Mouse (Mus musculus) left cerebral cortex, postnatal 4 days (tissue): ENCODE results near the gene Rbm43. TPM values are rescaled to one million over a fixed set of nuclear protein-coding genes. Genes with fewer than 3 reads are reported as not detected.

Experiments
- DNase-seq: peaks from one replicate; pipeline ENCODE4 v3.0.0-alpha.2; 2022
- intact Hi-C: fragments of 180-260 bp; cut with DNase I; formaldehyde crosslinking; loops from one replicate; pipeline ENCODE4 v1.15.1; 2025
- total RNA-seq, 2 experiments: library from RNA; stranded (reverse); gene quantifications; 2 replicates each; pipeline ENCODE4 v1.2.3; 2021

The Rbm43 gene
- total RNA-seq: 10 to 100 TPM; 14.5 to 15.3 TPM

DNA sequence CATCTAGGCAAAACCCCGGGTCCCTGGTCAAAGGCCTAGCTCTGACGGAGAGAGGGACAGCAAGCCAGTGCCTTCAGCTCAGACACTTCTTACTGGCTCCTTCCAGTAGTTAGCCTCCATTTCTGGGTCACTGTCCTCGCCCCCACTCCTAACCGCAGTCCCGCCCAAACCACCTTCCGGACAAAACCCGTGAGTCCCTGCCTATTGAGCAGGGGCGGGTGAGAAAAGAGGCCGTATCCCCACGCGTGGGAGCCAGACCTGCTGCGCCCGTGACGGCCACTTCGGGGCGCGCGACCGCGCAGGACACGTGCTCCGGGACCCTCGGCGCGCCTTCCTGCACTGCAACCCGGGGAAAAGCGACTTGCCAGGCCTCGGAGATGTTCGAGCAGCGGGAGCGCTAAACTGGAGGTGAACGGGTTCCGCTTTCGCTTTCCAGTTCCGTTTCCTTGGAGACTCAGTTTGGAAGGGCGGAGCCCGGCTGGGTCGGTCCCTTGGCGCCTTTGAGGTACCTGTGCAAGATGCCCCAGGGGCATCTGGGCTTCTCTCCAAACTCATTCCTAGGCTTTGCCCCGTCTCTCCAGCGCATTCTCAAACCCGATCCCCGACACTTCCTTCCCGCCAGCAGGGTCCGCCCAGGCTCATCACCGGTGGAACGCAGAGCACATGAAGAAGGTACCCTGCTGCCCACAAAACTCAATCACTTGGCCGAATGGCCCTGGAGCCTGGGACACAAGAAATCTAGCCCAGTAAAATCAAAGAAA lies at the start of gene Rbm43:
TSS of gene Rbm43 (minus strand) at position 590 of the 761 bp plus-strand sequence.
- intact Hi-C loops: loop anchor here (10.0 kb wide), 1 partner anchor 140 kb away; the partner anchor contains the start of gene Rif1
- DNase-seq: peak; percentile 72

DNA sequence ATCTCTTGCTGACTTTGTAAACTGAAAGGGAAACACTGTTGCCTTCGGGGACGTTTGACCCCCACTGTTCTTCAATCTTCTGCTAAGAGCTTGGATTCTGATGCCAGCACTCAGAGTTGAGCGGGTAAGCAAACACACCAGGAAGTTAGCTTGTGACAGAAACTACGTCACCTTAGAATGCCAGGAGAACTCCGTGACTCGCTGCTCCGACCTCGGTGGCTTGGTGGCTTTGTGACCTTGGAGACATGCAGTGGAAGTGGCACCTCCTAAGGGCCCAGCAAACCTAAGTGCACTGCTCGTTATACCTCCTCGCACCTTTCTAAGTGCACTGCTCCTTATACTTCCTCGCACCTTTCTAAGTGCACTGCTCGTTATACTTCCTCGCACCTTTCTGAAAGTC lies 47.3 kb upstream of the Rbm43 start:
- intact Hi-C loops: no loop called here
- no peak for DNase-seq

DNA sequence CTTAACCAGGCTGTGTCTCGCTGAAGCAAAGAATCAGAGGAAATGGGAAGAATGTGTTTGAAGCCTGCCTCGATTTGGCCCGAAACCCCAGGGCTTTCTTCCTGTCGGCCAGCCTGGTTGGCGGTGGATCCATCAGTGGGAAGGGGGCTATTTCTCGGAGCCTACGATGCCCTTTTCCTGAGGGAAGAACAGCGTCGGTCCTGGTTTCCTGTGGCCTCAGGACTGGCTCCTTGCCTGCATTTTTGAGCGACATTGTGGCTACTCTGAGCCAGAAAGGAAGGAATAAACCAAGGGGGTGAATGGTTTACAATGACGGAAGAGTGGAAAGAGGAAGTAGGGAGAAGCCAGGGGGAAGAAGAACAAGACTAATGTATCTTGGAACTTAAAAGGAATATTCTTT lies 46.7 kb upstream of the Rbm43 start:
- intact Hi-C loops: no loop called here
- peak; percentile 34 for DNase-seq

DNA sequence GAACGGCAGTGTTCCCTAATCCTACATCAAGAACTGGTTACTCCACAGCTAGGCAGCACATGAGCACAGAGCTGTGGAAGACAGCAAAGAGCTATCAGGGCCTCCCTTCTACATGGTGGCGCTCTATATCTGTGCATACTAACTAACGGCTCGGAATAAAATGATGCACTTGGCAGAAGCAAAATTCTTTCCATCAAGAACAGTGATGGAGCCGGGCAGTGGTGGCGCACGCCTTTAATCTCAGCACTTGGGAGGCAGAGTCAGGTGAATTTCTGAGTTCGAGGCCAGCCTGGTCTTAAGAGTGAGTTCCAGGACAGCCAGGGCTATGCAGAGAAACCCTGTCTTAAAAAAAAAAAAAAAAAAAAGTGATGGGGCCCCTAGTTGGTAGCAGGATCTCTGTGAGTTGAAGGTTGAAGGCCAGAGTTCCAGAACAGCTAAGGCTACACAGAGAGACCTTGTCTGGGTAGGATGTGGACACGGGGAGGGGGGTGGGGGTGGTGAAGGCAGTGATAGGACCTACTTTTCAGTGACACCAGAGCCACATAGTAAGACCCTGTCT lies 38.5 kb upstream of the Rbm43 start, which contains the start of gene Nmi:
TSS of gene Nmi (minus strand) at position 85 of the 559 bp plus-strand sequence.
- no peak for DNase-seq
- intact Hi-C loops: no loop called here

DNA sequence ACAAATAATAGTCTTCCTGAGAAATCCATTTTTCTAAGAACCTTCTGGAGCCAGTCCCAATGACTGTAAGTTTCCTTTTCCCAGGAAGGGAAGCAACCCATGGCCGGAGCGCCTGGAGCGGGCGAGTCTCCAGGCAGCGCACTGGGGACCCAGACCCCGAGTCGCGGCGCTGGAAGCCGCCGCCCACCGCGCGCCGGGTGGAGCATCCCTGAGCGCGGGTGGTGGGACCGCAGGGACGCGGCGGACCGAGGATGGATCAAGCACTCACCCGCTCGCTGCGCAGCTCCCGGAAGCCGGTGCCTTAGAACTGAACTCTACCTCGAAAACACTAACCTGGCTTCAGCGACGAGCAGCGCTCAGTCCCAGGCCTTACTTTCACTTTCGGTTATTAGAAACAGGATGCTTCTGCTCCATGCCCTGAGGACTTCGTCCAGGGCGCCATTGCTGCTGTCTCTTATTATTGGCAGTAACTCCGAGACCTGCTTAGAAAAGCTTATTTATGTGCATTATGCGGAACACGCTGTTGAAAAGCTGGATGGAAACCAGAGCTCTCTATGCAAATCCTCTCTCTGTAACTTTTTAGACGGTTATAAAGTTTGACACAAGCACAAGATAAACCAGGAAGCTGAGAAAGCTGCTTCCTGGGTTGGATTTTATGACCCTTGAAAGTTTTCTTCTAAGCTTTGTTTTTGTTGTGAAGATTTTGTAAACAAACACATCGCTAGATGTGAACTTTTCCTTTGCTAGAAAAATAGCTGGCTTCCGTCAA lies 37.9 kb upstream of the Rbm43 start:
- intact Hi-C loops: no loop called here
- DNase-seq: peak; percentile 26

DNA sequence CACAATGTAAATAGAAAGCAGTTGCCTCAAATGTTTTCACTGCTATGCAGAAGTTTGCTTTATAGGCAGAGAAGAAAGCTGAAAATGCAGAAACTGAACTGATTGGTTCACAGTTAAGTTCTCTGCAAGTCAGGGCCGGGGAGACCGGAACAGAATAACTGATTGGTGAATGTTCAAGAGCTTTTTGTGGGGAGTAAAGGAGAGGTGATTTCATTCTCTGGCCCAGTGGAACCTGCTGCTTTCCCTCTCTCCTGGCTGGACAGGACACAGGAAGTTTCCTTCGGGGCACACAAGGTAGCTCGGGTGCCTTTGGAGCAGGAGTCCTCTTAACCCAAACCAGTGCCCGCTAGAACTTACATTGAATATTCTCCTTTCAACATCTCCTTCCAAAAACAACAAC lies 37.2 kb upstream of the Rbm43 start:
- DNase-seq: no peak
- intact Hi-C loops: no loop called here

DNA sequence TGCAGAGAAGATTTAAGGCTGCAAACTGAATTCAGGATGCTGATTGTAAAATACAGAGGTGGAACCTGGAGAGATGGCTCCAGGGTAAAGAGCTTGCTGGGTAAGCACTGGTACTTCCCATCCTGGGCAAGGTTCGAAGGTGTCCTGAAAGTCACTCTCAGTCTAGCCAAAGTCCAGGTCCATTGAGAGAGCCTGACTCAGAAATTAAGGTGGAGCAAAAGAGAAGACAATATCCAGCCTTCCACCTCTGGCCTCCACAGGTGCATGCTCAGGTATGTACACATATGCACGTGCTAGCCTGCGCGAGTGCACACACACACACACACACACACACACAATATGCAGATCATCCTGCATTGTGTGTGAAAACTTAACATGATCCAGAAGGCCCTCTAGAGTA lies 35.9 kb upstream of the Rbm43 start:
- intact Hi-C loops: no loop called here
- DNase-seq: no peak

DNA sequence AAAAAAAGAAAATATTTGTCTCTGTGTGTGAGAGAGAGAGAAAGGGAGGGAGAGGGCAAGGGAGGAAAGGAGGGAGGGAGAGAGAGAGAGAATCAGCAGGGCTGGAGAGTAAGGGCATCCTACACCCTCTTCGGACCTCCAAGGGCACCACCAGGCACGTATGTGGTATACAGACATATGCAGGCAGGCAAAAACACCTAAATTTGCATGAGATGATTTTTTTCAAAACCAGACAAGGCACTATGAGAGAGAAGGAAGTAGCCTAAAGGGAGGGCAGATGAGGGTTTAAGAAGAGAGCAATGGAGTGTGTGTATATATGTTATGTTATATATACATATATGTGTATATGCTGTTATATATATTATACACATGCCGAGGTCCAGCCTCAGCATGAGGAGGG lies 32.3 kb upstream of the Rbm43 start:
- no peak for DNase-seq
- intact Hi-C loops: no loop called here

DNA sequence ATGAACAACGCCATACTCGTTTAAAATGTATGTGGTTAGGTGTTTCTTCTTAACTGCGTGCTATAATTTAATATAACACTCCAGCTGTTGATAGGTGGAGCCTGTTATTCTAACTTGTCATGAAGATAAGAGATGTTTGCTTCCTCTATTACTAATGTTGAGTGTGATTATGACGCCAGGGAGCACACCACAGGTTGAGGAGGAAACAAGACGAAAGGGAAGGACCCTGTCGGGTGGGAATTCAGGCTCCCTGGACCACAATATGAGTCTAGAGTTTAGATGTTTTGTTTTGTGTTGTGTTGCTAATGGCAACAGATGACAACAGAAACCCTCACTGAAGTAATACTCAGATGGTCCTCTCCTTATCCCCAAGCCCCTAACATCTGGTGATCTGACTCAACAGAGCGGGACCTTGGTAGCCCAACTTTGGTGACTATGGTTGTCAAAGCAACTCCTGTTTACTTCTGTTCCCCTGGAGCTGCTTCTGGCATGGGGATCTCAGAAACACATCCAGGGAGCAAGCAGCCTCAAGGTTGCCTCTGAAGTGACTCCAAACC lies 18.8 kb upstream of the Rbm43 start:
- intact Hi-C loops: no loop called here
- DNase-seq: no peak

DNA sequence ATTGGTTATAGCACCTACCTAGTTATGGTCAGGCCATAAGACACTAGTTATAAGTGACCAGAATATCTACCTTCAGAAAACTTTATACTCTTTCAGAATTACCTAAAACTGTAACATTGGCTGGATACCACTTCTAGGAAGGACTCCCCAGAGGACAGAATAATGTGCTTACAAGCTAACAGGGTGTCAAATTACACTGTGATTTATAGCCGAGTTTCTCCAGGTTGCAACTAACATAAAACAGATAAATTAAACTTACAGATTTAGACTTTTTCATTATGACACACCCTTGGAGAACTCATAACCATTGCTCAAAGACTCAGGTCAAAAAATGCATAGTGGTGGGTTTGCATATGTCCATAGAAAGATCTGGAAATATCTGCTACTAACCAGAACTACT lies 15.9 kb upstream of the Rbm43 start:
- no peak for DNase-seq
- intact Hi-C loops: no loop called here

DNA sequence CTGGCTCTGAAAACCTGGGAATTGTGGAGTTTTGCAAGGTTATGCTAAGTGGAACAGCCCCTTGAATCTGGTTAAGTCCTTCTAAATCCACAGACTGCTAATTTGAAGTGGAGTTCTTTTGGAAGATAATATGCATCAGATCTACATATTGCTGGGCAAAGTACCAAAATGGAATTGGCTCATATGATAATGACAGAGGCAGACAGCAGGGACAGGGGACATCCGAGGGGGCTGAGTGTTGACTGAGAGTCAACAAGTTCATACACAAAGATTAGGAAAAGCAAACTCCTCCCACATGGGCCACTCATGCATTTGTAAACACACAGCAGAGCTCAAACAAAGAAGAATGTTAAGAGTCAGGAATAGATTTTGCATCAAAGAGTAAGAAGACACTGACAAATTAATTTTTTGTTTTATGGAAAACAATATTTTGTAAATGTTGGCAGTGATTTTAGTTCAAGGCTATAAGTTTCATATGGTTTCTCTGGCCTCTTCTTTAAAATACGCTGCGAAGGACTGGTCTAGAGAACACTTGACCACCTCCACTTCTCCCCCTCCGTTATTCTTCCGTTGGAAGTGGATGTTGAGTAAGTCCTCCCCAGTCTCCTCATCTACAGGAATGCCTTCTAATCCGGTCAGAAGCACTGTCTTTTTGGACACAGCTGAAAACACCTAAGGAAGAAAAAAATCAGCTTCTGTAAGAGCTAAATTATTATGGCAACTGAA lies 13.3 kb upstream of the Rbm43 start:
- intact Hi-C loops: no loop called here
- no peak for DNase-seq

DNA sequence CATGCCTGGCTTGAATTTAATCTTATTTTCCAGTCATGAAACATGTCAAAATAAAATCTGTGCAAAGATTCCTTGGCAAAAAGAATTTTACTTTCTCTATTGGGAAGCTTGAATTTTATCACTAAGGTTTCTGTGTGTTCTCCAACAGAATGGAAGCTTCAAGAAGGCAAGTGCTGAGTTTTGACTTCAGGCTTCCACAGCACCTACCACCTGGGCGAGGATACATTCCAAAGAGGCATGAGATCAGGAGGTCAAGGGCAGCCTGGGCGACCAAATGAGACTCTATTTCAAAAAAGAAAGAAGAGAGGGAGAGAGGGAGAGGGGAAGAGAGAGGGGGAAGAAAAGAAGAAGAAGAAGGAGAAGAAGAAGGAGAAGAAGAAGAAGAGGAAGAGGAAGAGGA lies 10.8 kb upstream of the Rbm43 start:
- no peak for DNase-seq
- intact Hi-C loops: no loop called here

DNA sequence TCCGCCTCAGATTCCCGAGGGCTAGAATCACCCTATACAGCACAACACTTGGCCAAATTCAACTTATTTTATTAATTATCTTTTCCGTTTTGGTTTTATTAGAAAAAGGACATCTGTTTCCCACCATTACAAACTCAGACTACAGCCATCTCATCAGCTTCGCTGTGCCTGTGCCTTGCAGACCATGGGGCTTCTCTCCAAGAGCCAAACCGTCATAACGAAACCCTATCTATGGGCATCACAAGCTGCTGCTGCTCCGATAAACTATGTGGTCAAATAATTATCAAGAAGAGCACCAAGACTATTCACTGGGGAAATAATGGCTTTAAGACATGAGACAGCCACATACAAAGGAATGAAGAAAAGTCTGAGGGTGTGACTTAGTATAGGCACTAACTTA lies 6.9 kb upstream of the Rbm43 start:
- no peak for DNase-seq
- intact Hi-C loops: no loop called here

DNA sequence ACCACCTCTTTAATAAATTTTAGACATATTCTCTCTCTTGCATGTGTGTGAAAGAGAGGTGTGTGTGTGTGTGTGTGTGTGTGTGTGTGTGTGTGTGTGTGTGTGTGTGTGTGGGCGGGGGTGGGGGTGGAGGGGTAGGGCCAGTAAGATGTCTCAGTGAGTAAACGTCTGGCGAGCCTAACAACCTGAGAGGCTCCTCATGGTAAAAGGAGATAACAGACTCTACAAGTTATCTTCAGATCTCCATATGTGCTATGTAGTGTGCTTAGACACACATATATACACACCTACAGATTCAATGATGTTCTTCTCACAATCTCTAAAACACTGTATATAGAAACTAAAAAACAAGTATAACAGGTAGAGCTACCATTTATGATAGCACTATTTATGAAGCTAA lies 3.8 kb upstream of the Rbm43 start:
- DNase-seq: no peak
- intact Hi-C loops: loop anchor here (10.0 kb wide), 1 partner anchor 136 kb away; the partner anchor contains the start of gene Rif1

DNA sequence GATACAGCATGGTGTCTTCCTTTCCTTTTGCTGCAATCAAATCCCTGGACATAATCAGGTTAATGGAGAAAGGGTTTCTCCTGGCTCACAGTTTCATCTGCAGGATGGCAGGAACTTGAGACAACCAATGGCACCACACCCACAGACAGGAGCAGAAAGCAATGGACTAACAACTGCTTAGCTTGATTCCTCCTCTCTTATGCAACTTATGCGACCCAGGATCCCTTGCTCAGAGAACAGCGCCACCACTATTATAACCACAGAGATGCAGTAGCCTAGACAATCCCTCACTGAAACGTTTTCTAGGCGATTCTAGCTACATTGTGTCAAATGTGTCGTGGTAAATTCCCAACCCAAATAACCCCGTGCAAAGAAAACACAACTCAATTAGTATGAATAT lies 2.0 kb upstream of the Rbm43 start:
- intact Hi-C loops: loop anchor here (10.0 kb wide), 1 partner anchor 138 kb away; the partner anchor contains the start of gene Rif1
- DNase-seq: no peak

DNA sequence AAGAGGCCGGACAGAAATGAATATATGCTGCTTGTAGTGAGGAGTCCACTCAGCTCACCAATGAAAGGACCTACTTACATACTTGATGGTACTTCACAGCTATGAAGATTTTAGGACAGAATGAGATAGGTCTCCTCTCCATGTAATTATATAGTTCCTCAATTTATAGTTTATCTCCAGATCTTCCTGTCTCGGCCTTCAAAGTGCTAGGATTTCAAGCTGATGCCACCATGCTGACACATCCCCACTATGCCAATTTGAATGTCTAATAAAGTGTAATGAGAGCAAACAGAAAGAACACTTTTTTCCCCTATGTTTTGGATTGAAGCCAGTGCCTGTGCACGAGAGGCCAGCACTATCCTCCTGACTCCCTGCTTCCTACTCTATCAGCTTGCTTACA lies 1.6 kb upstream of the Rbm43 start:
- intact Hi-C loops: loop anchor here (10.0 kb wide), 1 partner anchor 138 kb away; the partner anchor contains the start of gene Rif1
- no peak for DNase-seq

DNA sequence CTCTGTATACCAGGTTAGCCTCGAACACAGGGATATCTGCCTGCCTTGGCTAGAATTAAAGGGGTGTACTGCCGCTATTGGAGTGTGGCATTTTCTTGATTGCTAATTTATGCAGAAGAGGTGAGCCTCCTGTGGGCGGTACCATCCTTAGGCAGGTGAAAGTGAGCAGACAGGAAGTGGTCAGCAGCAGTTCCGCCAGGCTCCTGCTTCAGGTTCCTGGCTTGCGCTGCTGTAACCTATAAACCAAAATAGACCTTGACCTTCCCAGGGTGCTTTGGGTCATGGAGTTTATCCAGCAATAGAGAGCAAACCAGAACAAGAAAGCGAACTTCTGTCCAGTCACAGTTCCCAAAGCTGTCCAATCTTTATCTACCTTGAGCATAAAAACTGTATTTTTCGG lies 958 bp upstream of the Rbm43 start:
- DNase-seq: no peak
- intact Hi-C loops: loop anchor here (10.0 kb wide), 1 partner anchor 139 kb away; the partner anchor contains the start of gene Rif1

DNA sequence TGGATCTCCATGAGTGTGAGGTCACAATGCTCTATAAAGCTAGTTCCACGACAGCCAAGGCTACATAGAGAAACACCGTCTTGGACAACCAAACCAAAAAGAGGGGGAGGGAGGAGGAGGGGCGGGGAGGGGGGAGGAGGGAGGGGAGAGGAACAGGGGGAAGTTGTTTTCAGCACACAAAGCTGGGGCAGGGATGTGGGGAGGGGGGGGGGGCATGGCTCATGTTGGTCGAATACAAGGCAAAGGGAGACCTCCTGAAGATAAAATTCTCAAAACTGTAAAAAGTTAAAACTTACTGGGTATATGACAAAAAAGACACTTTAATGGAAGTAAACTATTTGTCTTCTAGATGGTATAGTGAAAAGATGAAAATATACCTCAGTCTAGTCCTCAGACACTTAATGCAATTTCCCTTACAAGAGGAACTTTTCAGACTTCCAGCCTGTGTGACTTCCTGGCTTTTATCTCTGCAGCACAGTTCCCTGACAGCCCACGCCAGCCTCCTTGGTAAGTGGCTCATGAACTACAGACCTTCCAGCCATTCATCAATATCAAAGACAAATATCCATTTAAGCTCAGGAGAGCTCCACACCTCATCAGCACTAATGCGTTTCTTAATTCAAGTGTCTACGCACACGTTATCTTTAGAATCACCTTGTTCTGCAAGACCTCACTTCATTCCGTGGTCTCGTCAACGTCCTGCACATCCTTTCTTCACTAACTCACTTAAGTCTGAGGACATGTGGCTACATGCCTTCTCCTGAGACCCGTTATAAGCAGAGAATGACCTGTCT lies 1.4 kb downstream of the Rbm43 start:
- no peak for DNase-seq
- intact Hi-C loops: loop anchor here (10.0 kb wide), 1 partner anchor 141 kb away; the partner anchor contains the start of gene Rif1

DNA sequence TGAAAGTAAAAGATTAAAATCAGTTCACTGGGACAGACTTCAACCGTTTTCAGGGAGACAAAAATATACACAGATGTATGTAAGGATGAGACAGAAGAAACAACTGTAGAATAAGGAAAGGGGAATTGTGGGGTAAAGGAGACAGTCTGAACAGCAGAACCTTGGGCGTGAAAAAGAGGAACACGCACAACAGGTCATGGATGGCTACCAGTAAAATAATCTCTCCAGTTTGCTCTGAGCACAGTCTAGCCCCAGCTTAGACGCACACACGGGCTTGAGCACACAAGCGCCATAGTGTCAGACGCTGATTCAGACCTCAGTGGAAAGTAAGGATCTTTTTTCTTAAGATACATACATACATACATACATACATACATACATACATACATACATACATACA lies 3.7 kb downstream of the Rbm43 start:
- DNase-seq: no peak
- intact Hi-C loops: loop anchor here (10.0 kb wide), 1 partner anchor 144 kb away; the partner anchor contains the start of gene Rif1
